Mouse (Mus musculus): ENCODE measurements around the gene Sesn1. TPM values are rescaled to one million over a fixed set of nuclear protein-coding genes. Genes with fewer than 3 reads are reported as not detected.
"Not testable (repeated sequence)": the region's sequence is repeated elsewhere in the genome, so short reads cannot be mapped to it uniquely, and the experiment has no call there.

Sesn1 gene
- total RNA-seq, 2 experiments from 2014 or later: 50.9 to 51.2 TPM

DNA sequence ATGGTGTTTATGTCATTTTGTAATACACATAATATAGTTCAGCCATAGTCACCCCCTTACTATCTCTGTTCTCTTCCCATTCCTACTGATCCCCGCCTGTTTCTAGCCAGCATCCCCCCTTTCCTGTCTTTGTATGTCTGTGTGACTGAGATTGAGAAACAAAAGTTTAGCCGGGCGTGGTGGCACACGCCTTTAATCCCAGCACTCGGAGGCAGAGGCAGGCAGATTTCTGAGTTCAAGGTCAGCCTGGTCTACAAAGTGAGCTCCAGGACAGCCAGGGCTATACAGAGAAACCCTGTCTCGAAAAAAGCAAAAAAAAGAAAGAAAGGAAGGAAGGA is 9.0 kb downstream of the Sesn1 start:
- intact Hi-C loops (cut with DNase I): loop anchor here (10.0 kb wide), 1 partner anchor 304 kb away; the partner anchor contains the start of gene Cd164
- DNase-seq (ENCODE audit: low spot score in 2 of 2): not testable (repeated sequence)

DNA sequence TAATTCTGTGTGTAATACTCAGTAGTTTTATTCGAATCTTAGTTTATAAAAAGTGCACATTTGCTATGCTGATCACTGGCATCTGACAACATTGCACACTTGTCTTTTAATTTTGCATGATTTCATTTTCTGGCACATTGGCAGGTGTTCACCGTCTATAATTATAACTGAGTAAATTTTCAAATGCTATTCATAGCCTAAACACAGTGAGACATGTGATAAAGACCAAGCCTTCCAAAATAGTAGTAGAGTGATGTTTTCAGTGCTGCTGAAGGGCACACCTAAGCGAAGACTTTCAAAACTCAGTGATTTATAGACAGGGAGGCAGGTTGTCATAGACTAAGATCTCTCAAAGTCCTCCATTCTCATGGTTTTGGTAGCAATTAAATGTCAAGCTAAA is 9.6 kb downstream of the Sesn1 start:
- DNase-seq (ENCODE audit: low spot score in 2 of 2): peak in 1 of 2 experiments; percentile 37
- intact Hi-C loops (cut with DNase I): loop anchor here (10.0 kb wide), 1 partner anchor 305 kb away; the partner anchor contains the start of gene Cd164

DNA sequence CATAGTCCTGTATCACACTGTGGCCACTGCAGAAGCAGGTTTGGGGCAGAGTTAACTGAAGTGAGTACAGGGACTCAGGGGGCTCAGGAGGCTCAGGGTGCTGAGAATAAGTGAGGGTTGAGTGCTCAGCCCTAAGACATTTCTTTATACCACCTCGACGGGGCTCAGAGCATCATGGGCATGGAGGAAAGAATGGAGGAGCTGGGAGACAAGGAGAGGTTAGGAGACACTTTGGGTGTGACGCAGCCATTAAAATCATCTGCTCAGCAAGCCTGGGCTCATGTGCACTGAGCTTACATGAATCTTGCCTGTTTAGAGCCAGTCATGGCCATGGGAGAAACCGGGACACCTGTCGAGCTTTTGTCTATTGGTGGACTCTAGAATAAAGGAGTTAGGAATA is 10.7 kb downstream of the Sesn1 start:
- intact Hi-C loops (cut with DNase I): no loop called here
- DNase-seq (ENCODE audit: low spot score in 2 of 2): no peak

DNA sequence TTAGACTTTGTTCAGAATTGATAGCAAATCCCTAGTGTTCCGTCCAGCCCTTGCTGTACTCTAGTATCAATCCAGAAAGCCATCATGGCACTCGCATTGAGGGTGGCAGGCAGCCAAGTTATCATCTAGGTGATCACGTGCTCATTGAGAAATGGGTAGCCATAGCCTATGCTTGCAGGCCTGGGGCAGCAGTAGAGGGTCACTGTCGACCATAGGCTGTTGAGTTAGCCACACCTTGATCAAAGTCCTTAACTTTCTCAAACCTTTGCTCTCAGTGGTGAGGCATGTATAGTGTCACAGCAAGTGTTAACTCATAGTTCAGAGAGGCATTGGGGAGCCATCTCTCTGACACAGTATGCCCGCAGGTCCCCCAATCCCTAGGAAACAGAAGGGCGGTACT is 11.4 kb downstream of the Sesn1 start:
- intact Hi-C loops (cut with DNase I): no loop called here
- DNase-seq (ENCODE audit: low spot score in 2 of 2): no peak

DNA sequence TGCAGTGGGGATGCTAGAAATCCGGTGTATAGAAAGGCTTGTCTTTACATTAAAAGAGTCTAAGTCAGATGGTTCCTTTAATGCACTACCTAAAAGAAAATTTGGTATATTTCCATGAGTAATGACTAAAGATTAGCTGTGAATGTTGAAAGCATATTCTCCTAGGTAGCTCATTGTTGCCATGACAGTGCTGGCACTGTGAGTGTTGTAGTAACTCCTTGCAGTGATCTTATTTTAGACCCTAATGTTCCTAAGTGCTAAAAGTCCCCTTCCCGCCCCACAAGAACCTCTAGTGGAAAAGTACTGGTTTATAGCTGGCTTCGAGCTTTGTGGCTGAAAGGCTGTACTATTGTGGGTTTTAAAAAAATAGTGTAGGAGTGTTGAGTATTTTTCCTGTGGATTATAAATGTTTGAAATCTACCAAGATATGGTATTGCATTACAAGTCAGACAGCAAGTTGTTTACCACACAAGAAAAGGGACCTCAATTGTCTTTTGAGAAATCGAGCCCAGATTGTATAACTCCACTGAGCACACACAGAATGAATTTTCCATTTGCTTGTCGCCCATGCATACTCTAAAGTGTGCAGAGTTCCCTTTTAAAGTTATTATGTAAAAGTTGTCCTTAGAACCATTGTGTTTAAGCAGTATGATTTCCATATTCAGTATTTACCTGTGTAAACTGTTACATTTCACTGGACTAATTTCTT is 13.0 kb downstream of the Sesn1 start:
- peak; percentile 36 to 74 for DNase-seq (ENCODE audit: low spot score in 2 of 2)
- intact Hi-C loops (cut with DNase I): no loop called here

DNA sequence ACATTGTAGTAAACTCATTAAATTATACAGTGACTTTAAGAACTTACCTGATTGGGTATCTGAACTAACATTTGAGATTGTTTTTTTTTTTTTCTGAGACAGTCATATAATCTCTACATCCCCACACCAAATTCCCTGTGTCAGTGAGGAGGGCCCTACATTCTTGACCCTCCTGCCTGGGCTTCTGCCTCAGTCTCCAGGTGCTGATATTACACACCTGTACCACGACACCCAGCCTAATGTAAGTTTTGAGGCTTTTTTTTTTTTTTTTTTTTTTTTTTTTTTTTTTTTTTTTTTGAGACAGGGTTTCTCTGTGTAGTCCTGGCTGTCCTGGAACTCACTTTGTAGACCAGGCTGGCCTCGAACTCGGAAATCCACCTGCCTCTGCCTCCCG is 13.5 kb downstream of the Sesn1 start:
- intact Hi-C loops (cut with DNase I): not testable (repeated sequence)

DNA sequence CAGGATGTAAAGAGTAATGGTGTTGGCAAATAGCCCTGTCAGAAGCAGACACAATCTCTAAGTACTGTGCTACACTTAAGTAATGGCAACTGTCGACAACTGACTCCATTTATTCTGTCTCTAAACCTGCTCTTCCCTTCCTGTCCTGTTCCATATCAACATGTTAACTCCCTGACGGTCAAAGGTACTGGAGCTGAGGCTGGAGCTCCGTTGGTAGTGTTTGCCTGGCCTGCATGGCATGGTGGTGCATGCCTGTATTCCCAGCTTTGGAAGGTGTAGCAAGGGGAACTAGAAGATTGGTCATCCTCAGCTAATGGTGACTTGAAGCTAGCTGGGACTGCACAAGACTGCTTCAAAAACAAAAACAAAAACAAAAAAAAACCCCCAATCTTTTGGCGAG is 14.2 kb downstream of the Sesn1 start:
- no peak for DNase-seq (ENCODE audit: low spot score in 2 of 2)
- intact Hi-C loops (cut with DNase I): no loop called here

More for the DNA sequence above, 13.5 kb downstream of the Sesn1 start:
- not testable (repeated sequence) for DNase-seq (ENCODE audit: low spot score in 2 of 2)

DNA sequence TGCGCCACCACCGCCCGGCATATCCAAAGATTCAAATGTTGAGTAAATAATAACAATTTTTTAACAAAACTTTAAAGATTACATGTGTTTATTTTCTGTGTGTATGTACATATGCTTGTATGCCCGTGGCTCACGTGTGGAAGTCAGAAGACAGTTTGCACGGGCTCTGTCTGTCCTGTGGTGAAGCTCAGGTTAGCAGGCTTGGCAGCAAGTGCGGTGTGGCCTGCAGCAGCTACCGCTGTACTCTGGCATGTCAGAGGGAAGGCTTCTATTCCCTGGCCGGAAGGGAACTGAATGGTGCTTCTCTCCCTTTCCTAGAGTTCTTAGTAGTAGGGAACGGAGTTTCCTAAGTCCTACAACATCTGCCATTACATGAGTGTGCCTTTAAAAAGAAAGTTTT is 15.3 kb downstream of the Sesn1 start:
- intact Hi-C loops (cut with DNase I): no loop called here
- DNase-seq (ENCODE audit: low spot score in 2 of 2): no peak

DNA sequence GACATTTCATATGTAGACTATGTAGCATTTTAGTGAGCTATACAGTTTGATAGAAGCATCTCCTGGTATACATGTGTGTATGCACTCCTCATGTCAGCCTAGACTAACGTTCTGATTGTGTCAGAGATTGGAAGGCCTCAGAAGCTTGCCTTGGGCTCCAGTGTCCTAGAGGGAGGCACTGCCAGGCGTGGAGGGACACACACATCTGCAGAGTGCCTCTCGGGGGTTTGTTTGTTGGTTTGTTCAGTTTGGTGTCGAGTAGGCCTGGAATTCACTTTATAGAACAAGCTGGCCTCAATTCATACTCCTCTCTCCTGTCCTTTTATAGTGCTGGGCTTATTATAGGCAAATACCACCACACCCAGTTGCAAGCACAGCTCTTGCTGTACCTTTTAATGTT is 16.3 kb downstream of the Sesn1 start:
- intact Hi-C loops (cut with DNase I): no loop called here

DNA sequence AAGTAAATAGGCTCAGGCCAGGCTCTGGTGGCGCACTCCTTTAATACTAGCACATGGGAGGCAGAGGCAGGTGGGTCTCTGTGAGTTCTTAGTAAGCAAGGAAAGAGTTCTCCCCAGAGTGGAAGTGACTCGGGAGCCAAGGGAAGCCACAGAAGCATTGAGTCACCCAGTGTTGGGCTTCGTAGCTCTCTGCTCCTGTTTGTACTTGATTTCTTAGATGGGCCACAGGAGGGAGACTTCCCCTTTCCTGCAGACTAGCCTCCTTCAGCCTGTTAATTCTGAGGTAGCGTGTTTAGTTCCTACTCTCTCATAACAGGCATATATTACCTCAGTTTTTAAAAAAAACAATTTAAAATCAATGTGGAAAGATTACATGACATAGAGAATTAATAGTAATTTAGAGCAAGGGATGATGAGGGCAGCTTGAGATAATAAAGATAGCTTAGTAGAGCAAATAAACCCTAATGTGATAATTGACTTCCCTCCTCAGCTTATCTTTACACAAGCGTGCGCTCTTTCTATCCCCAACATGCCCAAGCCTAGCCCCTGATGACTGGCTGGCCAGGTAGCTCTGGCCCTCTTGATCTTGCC is 16.9 kb downstream of the Sesn1 start:
- intact Hi-C loops (cut with DNase I): no loop called here

More for the DNA sequence above, 16.3 kb downstream of the Sesn1 start:
- no peak for DNase-seq (ENCODE audit: low spot score in 2 of 2)

DNA sequence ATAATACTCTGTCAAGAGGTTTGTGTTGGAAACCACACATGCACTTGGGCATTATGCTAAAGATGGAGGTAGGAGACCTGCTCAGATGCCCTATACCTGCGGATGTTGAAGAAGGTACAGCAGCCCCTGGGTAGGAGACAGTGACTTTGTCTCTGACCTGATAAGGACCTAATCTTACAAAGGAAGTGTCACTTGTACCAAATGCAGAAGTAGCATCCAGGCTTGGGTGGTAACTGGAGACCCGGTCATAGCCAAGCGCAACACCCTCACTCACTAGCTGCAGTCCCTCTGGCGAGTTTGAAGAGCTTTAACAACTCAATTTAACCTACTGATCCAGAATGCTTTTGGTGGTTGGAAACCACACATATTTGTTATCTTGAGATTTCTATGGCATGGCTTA is 18.0 kb downstream of the Sesn1 start:
- DNase-seq (ENCODE audit: low spot score in 2 of 2): no peak
- intact Hi-C loops (cut with DNase I): no loop called here

More for the DNA sequence above, 16.9 kb downstream of the Sesn1 start:
- no peak for DNase-seq (ENCODE audit: low spot score in 2 of 2)

DNA sequence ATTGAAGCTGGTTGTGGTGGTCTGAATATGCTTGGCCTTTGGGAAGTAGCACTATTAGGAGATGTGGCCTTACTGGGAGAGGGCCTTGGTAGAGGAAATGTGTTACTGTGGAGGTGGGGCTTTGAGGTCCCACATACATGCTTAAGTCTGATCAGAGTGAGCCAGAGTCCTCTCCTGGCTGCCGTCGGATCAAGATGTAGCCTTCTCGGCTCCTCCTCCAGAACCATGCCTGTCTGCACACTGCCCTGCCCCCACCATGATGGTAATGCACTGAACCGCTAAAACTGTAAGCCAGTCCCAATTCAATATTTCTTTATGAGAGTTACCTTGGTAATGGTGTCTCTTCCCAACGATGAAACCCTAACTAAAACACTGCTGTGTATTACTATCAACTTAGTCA is 19.5 kb downstream of the Sesn1 start:
- intact Hi-C loops (cut with DNase I): no loop called here
- DNase-seq (ENCODE audit: low spot score in 2 of 2): no peak

DNA sequence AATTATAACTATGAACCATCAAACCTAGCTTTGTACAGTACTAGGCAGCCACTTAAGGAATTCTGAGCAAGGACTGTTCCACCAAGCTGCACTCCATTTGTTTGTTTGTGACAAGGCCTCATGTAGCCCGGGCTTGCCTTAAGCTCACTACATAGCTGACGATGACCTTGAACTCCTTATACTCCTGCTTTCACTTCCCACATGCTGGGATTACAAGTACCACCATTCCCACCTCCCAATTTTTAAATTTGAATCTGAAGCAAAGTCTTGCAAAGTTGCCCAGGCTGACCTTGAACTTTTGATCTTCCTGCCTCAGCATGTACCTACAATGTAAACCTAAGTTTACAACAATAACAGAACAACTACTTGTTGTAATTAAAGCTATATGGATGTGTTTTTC is 20.2 kb downstream of the Sesn1 start:
- no peak for DNase-seq (ENCODE audit: low spot score in 2 of 2)
- intact Hi-C loops (cut with DNase I): loop anchor here (2.0 to 5.0 kb wide), 6 partner anchors 57 to 465 kb away; partner anchors contain the start of gene Foxo3

DNA sequence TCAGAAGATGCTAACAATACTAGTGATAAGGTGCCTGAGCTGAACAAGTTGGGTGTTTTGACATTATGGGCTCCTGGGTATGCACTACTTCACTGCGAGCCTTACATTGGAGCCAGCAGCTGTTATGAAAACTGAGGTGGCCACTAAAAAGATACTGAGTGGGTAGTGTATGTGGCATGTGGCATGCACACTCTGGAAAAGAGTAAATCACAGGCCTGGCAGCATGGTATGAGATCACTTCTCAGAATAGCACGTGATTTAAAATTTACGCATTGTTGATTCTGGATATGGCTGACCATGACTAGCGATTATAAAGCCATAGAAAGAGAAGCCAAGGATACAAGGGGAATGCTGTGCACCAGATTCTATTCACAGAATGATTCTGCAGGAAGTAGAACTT is 20.7 kb downstream of the Sesn1 start:
- intact Hi-C loops (cut with DNase I): loop anchor here (2.0 to 5.0 kb wide), 6 partner anchors 57 to 464 kb away; partner anchors contain the start of gene Foxo3
- DNase-seq (ENCODE audit: low spot score in 2 of 2): peak in 1 of 2 experiments; percentile 14

DNA sequence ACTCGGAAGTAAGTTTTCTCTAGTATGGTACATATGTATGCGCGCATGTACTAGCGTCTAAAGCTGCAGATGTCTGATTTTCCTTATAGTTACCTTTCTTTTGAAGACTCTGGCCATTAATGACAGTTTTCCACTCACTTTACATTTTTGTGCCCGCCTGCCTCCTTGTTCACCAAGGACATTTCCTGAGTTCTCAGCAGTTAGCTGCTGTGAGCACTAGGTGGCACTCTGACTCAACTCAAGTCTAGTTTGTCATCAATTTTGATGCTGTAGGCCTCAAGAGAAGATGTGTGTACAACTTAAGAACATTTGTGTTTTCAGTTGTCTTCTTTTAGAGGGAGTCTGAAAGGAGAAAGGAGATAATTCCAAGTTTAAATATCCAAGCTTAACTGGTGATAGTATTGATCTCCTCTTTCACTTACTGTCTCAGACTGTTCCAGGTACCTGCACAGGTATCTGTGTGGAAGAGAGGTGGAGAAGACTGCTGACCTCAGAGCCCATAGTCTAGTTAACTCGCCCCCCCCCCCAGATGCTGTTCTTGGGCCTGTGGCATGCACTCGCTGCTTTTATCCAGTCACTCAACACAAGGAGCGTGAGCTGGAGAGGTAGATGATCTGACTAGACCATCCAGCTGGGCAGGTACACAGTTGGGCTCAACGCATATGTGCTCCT is 21.3 kb downstream of the Sesn1 start:
- DNase-seq (ENCODE audit: low spot score in 2 of 2): peak; percentile 77 to 85
- intact Hi-C loops (cut with DNase I): loop anchor here (2.0 to 5.0 kb wide), 6 partner anchors 56 to 464 kb away; partner anchors contain the start of gene Foxo3

DNA sequence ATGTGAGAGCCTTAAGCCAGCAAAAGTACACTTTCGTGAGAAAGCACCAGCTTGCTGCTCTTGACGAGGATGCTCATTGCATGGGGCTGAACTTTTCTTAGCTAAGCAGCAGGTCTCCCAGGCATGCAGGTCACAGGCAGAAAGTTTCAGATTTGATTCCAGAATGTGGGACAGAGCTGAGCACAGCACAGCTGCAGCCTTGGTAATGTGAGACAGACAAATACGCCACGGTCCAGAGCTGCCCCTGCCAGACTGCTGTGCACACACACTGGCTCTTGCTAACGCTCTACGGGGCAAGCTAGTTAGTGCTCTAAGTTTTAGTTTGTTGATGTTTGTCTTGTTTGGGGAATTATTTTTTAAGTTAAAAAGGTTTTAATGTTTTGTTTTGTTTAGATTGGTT is 22.5 kb downstream of the Sesn1 start:
- DNase-seq (ENCODE audit: low spot score in 2 of 2): no peak
- intact Hi-C loops (cut with DNase I): loop anchor here (5.0 kb wide), 5 partner anchors 55 to 445 kb away; partner anchors contain the start of gene Foxo3

DNA sequence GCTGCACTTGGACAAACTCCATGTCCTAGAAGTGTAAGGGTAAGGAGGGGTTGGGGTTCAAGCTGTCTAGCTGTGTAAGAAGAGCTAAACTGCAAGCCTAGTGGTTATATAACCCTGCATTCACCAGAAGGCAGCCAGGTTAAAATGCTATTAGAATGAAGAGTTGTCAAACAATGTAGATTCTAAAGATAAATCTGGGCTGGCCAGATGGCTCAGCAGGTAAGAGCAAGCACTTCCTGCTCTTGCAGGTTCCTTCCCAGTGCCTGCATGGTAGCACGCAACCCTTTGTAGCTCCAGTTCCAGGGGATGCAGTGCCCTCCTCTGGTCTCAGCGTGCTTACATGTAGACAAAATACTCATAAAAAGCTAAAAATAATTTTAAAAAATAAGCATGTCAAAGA is 24.4 kb downstream of the Sesn1 start:
- intact Hi-C loops (cut with DNase I): loop anchor here (5.0 kb wide), 5 partner anchors 53 to 443 kb away; partner anchors contain the start of gene Foxo3

DNA sequence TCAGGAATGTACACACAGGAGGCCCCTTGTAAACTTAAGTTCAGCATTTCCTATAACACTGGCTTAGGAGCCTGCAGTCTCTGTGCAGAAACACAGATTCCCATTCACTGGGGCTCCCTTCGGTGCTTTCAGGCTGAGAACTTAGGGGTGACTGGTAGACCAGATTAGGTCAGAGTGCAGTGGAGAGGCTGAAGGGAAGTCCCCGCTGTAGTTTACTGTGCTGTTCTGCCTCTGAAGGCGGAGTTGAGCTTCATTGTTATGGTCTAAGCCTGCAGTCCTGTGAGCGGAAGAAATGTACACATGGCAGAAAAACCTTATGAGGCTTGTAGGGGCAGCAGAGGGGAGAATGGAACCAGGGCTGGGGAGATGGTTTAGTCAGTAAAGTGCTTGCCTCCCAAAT is 29.2 kb downstream of the Sesn1 start:
- no peak for DNase-seq (ENCODE audit: low spot score in 2 of 2)
- intact Hi-C loops (cut with DNase I): no loop called here

More for the DNA sequence above, 24.4 kb downstream of the Sesn1 start:
- DNase-seq (ENCODE audit: low spot score in 2 of 2): no peak

DNA sequence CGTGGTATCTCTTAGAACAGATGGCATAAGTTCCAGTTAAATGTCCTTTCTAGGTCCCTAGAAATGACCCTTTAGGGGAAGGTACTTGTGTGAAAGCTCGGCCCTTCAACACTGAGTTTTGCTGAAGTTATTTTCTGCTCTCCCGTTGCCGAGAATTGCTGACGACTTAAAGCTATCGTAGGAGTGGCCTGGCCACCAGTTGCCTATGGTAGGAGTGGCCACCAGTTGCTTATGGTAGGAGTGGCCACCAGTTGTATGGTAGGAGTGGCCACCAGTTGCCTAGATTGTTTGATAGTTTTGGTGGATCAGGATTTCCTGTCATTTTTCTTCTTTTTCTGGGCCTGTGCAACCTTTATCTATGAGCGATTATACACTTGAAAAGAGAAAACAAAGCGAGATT is 38.0 kb downstream of the Sesn1 start:
- intact Hi-C loops (cut with DNase I): no loop called here
- DNase-seq (ENCODE audit: low spot score in 2 of 2): no peak

DNA sequence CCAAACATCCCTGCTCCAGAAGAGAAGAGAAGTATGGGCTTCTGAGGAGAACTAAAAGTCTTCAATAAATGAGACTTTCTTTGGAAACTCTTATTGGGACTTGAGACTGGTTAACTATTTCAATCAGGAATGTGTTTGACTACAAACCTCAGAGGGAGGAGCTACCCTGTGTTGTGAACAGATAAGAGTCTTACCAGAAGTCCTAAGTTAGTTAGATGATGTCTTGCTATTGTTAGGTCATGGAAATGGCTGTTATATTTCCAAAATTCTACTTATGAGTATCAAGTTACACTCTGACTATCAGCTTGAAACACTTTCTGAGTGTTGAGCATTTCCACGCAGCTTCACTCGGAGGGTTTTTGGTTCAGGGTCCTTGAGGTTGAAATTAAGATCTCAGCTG is 39.0 kb downstream of the Sesn1 start:
- intact Hi-C loops (cut with DNase I): no loop called here
- DNase-seq (ENCODE audit: low spot score in 2 of 2): no peak

Measured in left cerebral cortex, postnatal 25 days (tissue).